Mouse (Mus musculus) thymus, postnatal 0 days (tissue): ENCODE results near the gene Ptpn6. TPM values are rescaled to one million over a fixed set of nuclear protein-coding genes. Genes with fewer than 3 reads are reported as not detected.

ENCODE experiments used
- DNase-seq: peaks from one replicate; pipeline ENCODE4 v3.0.0-alpha.2; 2015; ENCODE audit warnings: low spot score
- microRNA counts: library from miRNA; unstranded; fragments of <30 nt; microRNA quantifications from one replicate; lab custom pipeline; 2015
- microRNA-seq: library from miRNA; unstranded; fragments of <30 nt; microRNA quantifications from one replicate; pipeline ENCODE4, GENCODE M21; 2016; ENCODE audit warnings: borderline number of aligned reads
- polyA plus RNA-seq: library from polyadenylated mRNA; unstranded; fragments of >200 nt; fragmentation: Nextera tagmentation; extraction: Ambion mirVana; gene quantifications from 2 replicates; pipeline ENCODE4 v1.2.1, GENCODE M21; 2015

Gene Ptpn6
- polyA plus RNA-seq, 1 experiment from 2014 or later, result 157 TPM

GRCm38 (mm10) chr6:124672100-124672499 is 66.4 kb downstream of the Ptpn6 start:
- no peak for DNase-seq

MicroRNA genes within 50 kb of the gene (microRNA counts, 519-probe panel; counts per million panel counts)
- microRNA mmu-miR-141 (lab: Ali Mortazavi, UCI) (6,816 counts per million, percentile 93 among the panel's probes with 10 or more counts), microRNA mmu-miR-200c (lab: Ali Mortazavi, UCI) (6,343 counts per million, percentile 91 among the panel's probes with 10 or more counts)

Small RNA genes lying within 50 kb of the gene (microRNA-seq; reads per million reads assigned to microRNA genes)
- gene Mir141 (2,588 reads per million, percentile 80 among the genes with 10 or more reads in this experiment), gene Mir200c (11,834 reads per million, percentile 94 among the genes with 10 or more reads in this experiment)

Other genes with a start within 250 kb of the Ptpn6 start
- gene C1rl, start 245.6 kb downstream of the Ptpn6 start, polyA plus RNA-seq, result 0.67 and 0.85 TPM in 2 replicates
- gene C1ra, start 226.3 kb downstream of the Ptpn6 start, polyA plus RNA-seq, result 6.5 and 7.4 TPM in 2 replicates
- gene C1s1, start 196.4 kb downstream of the Ptpn6 start, polyA plus RNA-seq, result 10.1 and 11.2 TPM in 2 replicates
- gene C1rb, start 168.4 kb downstream of the Ptpn6 start, polyA plus RNA-seq, result not detected in 2 replicates
- 0.10 and 0.15 TPM in 2 replicates for gene C1s2, start 102.6 kb downstream of the Ptpn6 start, polyA plus RNA-seq
- gene Lpcat3, start 75.7 kb downstream of the Ptpn6 start, polyA plus RNA-seq, result 77.7 and 80.4 TPM in 2 replicates
- gene Emg1, start 26.5 kb downstream of the Ptpn6 start, polyA plus RNA-seq, result 368 and 388 TPM in 2 replicates
- gene Phb2, start 26.4 kb downstream of the Ptpn6 start, polyA plus RNA-seq, result 321 and 329 TPM in 2 replicates
- gene Grcc10, start 2.7 kb upstream of the Ptpn6 start, polyA plus RNA-seq, result 541 and 549 TPM in 2 replicates
- not detected in 2 replicates for gene Gm45234, start 17.3 kb upstream of the Ptpn6 start, polyA plus RNA-seq
- gene Atn1, start 17.8 kb upstream of the Ptpn6 start, polyA plus RNA-seq, result 4.5 and 4.7 TPM in 2 replicates
- 3.8 TPM in 2 replicates for gene Eno2, start 31.0 kb upstream of the Ptpn6 start, polyA plus RNA-seq
- 2.4 and 3.2 TPM in 2 replicates for gene Lrrc23, start 41.0 kb upstream of the Ptpn6 start, polyA plus RNA-seq
- 8.9 and 9.4 TPM in 2 replicates for gene Spsb2, start 69.9 kb upstream of the Ptpn6 start, polyA plus RNA-seq
- 231 and 275 TPM in 2 replicates for gene Tpi1, start 75.6 kb upstream of the Ptpn6 start, polyA plus RNA-seq
- 93.0 and 93.4 TPM in 2 replicates for gene Usp5, start 90.8 kb upstream of the Ptpn6 start, polyA plus RNA-seq
- gene Cdca3, start 90.8 kb upstream of the Ptpn6 start, polyA plus RNA-seq, result 240 and 258 TPM in 2 replicates
- gene Gnb3, start 101.6 kb upstream of the Ptpn6 start, polyA plus RNA-seq, result 2.3 and 2.4 TPM in 2 replicates
- gene P3h3, start 119.0 kb upstream of the Ptpn6 start, polyA plus RNA-seq, result 1.9 TPM in 2 replicates
- gene Gpr162, start 125.3 kb upstream of the Ptpn6 start, polyA plus RNA-seq, result 15.2 and 21.8 TPM in 2 replicates
- 102 TPM in 2 replicates for gene Cd4, start 149.5 kb upstream of the Ptpn6 start, polyA plus RNA-seq
- gene Lag3, start 173.0 kb upstream of the Ptpn6 start, polyA plus RNA-seq, result 5.5 and 6.1 TPM in 2 replicates
- 204 and 256 TPM in 2 replicates for gene Ptms, start 181.4 kb upstream of the Ptpn6 start, polyA plus RNA-seq
- 267 and 277 TPM in 2 replicates for gene Mlf2, start 192.7 kb upstream of the Ptpn6 start, polyA plus RNA-seq
- 86.0 and 95.5 TPM in 2 replicates for gene Cops7a, start 226.8 kb upstream of the Ptpn6 start, polyA plus RNA-seq